Mouse (Mus musculus) adrenal gland, postnatal 36 days (tissue): ENCODE measurements around the gene Bid. TPM values are rescaled to one million over a fixed set of nuclear protein-coding genes. Genes with fewer than 3 reads are reported as not detected.
"Not testable (repeated sequence)": the region's sequence is repeated elsewhere in the genome, so short reads cannot be mapped to it uniquely, and the experiment has no call there.

Experiments used
- DNase-seq, 2 experiments: peaks; one replicate each; pipeline ENCODE4 v3.0.0; 2021; ENCODE audit warnings: mixed read lengths in 1 of 2
- total RNA-seq, 2 experiments: library from RNA; stranded (reverse); gene quantifications; 2 replicates each; pipeline ENCODE4 v1.2.3; 2021

Gene Bid
- total RNA-seq, 2 experiments from 2014 or later, result 4.5 to 5.9 TPM

- DNase-seq, result no peak
Measured at GRCm38 (mm10) chr6:120903961-120904360, 12.7 kb downstream of the Bid start.

GRCm38 (mm10) chr6:120903450-120903912 is 13.2 kb downstream of the Bid start:
- peak; percentile 46 to 50 for DNase-seq

GRCm38 (mm10) chr6:120901776-120902645 is 14.6 kb downstream of the Bid start:
- DNase-seq, result no peak

- peak; percentile 39 to 57 for DNase-seq
Measured at GRCm38 (mm10) chr6:120898188-120898833, 18.3 kb downstream of the Bid start.

GRCm38 (mm10) chr6:120894524-120894923 is 22.1 kb downstream of the Bid start:
- DNase-seq, result peak; percentile 39 to 41

GRCm38 (mm10) chr6:120894089-120894488 is 22.6 kb downstream of the Bid start:
- no peak for DNase-seq

GRCm38 (mm10) chr6:120886696-120887095 is 30.0 kb downstream of the Bid start:
- DNase-seq, result no peak

GRCm38 (mm10) chr6:120884436-120884835 is 32.2 kb downstream of the Bid start:
- DNase-seq, result no peak

GRCm38 (mm10) chr6:120879046-120879445 is 37.6 kb downstream of the Bid start:
- DNase-seq, result no peak

GRCm38 (mm10) chr6:120873874-120874273 is 42.8 kb downstream of the Bid start:
- no peak for DNase-seq

GRCm38 (mm10) chr6:120871286-120871685 is 45.4 kb downstream of the Bid start:
- no peak for DNase-seq

- peak; percentile 43 to 53 for DNase-seq
Measured at GRCm38 (mm10) chr6:120868824-120869223, 47.8 kb downstream of the Bid start.

- no peak for DNase-seq
Measured at GRCm38 (mm10) chr6:120866051-120866814, 50.4 kb downstream of the Bid start.

- no peak for DNase-seq
Measured at GRCm38 (mm10) chr6:120860079-120860478, 56.6 kb downstream of the Bid start.

- no peak for DNase-seq
Measured at GRCm38 (mm10) chr6:120858217-120858711, 58.4 kb downstream of the Bid start.

- no peak for DNase-seq
Measured at GRCm38 (mm10) chr6:120854413-120854812, 62.2 kb downstream of the Bid start.

GRCm38 (mm10) chr6:120850720-120851119 is 65.9 kb downstream of the Bid start:
- not testable (repeated sequence) for DNase-seq

Other genes starting within 250 kb of the Bid start
- under 1 TPM; 0.30 to 0.33 TPM for gene Slc25a18, start 143.3 kb downstream of the Bid start, total RNA-seq
- 100 to 1,000 TPM; 332 to 479 TPM for gene Atp6v1e1, start 94.1 kb downstream of the Bid start, total RNA-seq
- 10 to 100 TPM; 63.0 to 68.1 TPM for gene Bcl2l13, start 80.6 kb downstream of the Bid start, total RNA-seq
- gene Mical3, start 214.1 kb upstream of the Bid start, total RNA-seq, result 10 to 100 TPM; 47.4 to 48.7 TPM